Mouse (Mus musculus): ENCODE measurements around the gene Cdkl3.

Gene Cdkl3

GRCm38 (mm10) chr11:52018217-52018616 lies 14.2 kb downstream of the Cdkl3 start:
- no peak for DNase-seq

- no peak for DNase-seq
Measured at GRCm38 (mm10) chr11:52032356-52032755, 28.3 kb downstream of the Cdkl3 start.

- DNase-seq: no peak
Measured at GRCm38 (mm10) chr11:52033953-52034352, 29.9 kb downstream of the Cdkl3 start.

GRCm38 (mm10) chr11:52035905-52036304 lies 31.9 kb downstream of the Cdkl3 start:
- DNase-seq: no peak

GRCm38 (mm10) chr11:52037659-52038058 lies 33.6 kb downstream of the Cdkl3 start:
- no peak for DNase-seq

- no peak for DNase-seq
Measured at GRCm38 (mm10) chr11:52043224-52043623, 39.2 kb downstream of the Cdkl3 start.

GRCm38 (mm10) chr11:52044156-52044555 lies 40.1 kb downstream of the Cdkl3 start:
- no peak for DNase-seq

- peak; percentile 9 to 21 for DNase-seq
Measured at GRCm38 (mm10) chr11:52046446-52047165, 42.6 kb downstream of the Cdkl3 start.

GRCm38 (mm10) chr11:52053371-52053770 lies 49.4 kb downstream of the Cdkl3 start:
- no peak for DNase-seq

- DNase-seq: no peak
Measured at GRCm38 (mm10) chr11:52054728-52055127, 50.7 kb downstream of the Cdkl3 start.

- DNase-seq: no peak
Measured at GRCm38 (mm10) chr11:52056198-52056597, 52.2 kb downstream of the Cdkl3 start.

- DNase-seq: no peak
Measured at GRCm38 (mm10) chr11:52059001-52059400, 55.0 kb downstream of the Cdkl3 start.

GRCm38 (mm10) chr11:52060315-52060714 lies 56.3 kb downstream of the Cdkl3 start:
- DNase-seq: no peak

GRCm38 (mm10) chr11:52062406-52062805 lies 58.4 kb downstream of the Cdkl3 start:
- no peak for DNase-seq

GRCm38 (mm10) chr11:52064398-52064797 lies 60.4 kb downstream of the Cdkl3 start:
- no peak for DNase-seq

- no peak for DNase-seq
Measured at GRCm38 (mm10) chr11:52065841-52066240, 61.8 kb downstream of the Cdkl3 start.

GRCm38 (mm10) chr11:52071768-52072167 lies 67.7 kb downstream of the Cdkl3 start:
- DNase-seq: no peak

GRCm38 (mm10) chr11:52073528-52074170 lies 69.6 kb downstream of the Cdkl3 start:
- DNase-seq: no peak

GRCm38 (mm10) chr11:52074626-52075470 lies 70.8 kb downstream of the Cdkl3 start:
- DNase-seq: no peak

GRCm38 (mm10) chr11:52075794-52076633 lies 72.0 kb downstream of the Cdkl3 start:
- no peak for DNase-seq

- no peak for DNase-seq
Measured at GRCm38 (mm10) chr11:52076742-52077352, 72.8 kb downstream of the Cdkl3 start.

GRCm38 (mm10) chr11:52077939-52078338 lies 73.9 kb downstream of the Cdkl3 start:
- no peak for DNase-seq
